Mouse (Mus musculus) liver, postnatal 0 days (tissue): ENCODE data around the gene Agbl3.

Experiments
- CTCF ChIP-seq: sonication (generic); IDR thresholded peaks from 2 replicates; pipeline ENCODE4 v1.5.1; 2016; ENCODE audit warnings: antibody characterized with exemption, low read depth
- EP300 ChIP-seq: IDR thresholded peaks from 2 replicates; pipeline ENCODE4 v1.6.1; 2016; ENCODE audit warnings: antibody characterized with exemption, low read depth, mild to moderate bottlenecking

DNA sequence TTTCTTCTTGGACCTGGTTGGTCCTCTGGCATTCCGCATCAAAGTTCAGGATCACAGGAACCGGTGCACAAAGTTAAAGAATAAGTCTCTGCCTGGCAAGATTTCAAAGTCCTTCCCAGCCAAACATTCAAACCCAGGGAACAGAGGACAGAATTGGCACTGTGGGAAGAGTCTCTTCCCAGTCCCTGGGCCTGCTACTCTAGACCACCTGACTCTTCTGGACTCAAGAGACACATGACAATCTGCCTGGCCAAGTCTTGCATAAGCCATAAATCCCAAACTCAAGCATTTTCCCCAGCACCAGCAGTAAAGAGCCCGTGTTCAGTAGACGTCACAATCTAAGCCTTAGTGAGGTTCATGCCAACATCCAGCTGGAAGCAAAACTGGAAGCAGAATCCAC lies 126.4 kb downstream of the Agbl3 start:
- TF ChIP-seq CTCF (no peak), EP300 (no peak)
